9 mouse cellular contexts compared by ENCODE assay signal in genomic region chr6:148687770-148688169, GRCm38 (mm10).
DNase-seq lines count a peak whose midpoint lies in the region; ATAC-seq lines count a peak whose summit lies in the region.
"Had no signal": no experiment of that assay in that cellular context is flagged by ENCODE, and none has a peak within 500 bp of the region (broad histone marks: within the 10 kb centered on the region; RNA-seq: fewer than 3 reads in every experiment).

No protein-coding gene starts in this region.

- H3K9me3 ChIP-seq in forebrain, embryonic 12.5 days, result no peaks in the 10 kb centered on the region
- no peaks in the 10 kb centered on the region for H3K9me3 ChIP-seq in hindbrain, embryonic 11.5 days (ENCODE audit: control insufficient read depth, low read length)
- no peaks in the 10 kb centered on the region for H3K9me3 ChIP-seq in midbrain, embryonic 10.5 days (replicated peaks)
- H3K9me3 ChIP-seq: limb, embryonic 12.5 days had no signal

- no peak overlapping the region for H3K9ac ChIP-seq in forebrain, embryonic 12.5 days
- H3K9ac ChIP-seq in hindbrain, embryonic 11.5 days (ENCODE audit: low read depth, low read length), result no peak overlapping the region
- H3K9ac ChIP-seq: limb, embryonic 12.5 days had no signal

- intact Hi-C loops in left cerebral cortex, postnatal 10 days (cut with DNase I), result no loop called here

- peak; percentile 72 for DNase-seq in embryo, embryonic 10 days (ENCODE audit: low spot score)
- DNase-seq in embryo, embryonic 9.5 days (ENCODE audit: extremely low spot score), result no peak
- peak; percentile 72 for DNase-seq in adrenal gland, postnatal 25 days
- peak; percentile 70 for DNase-seq in hindbrain, embryonic 11.5 days (ENCODE audit: low spot score)
- DNase-seq in left cerebral cortex, postnatal 10 days (ENCODE audit: extremely low spot score in 1 of 2, low spot score in 2 of 2), result peak; percentile 39 to 74
- peak; percentile 32 for DNase-seq in midbrain, embryonic 10.5 days (ENCODE audit: low spot score)
- DNase-seq in spleen, postnatal 4 days (ENCODE audit: low spot score in 2 of 2), result peak; percentile 29 to 78

- H3K27me3 ChIP-seq in forebrain, embryonic 12.5 days, result no peaks in the 10 kb centered on the region
- H3K27me3 ChIP-seq in hindbrain, embryonic 11.5 days (ENCODE audit: control insufficient read depth, insufficient read depth, low read length), result no peaks in the 10 kb centered on the region
- no peaks in the 10 kb centered on the region for H3K27me3 ChIP-seq in midbrain, embryonic 10.5 days (ENCODE audit: low read depth, poor library complexity, severe bottlenecking)
- H3K27me3 ChIP-seq: limb, embryonic 12.5 days had no signal

- WGBS in forebrain, embryonic 12.5 days, result 39% methylated on average over 3 of the region's 4 CpGs
- whole genome bisulfite sequencing in hindbrain, embryonic 11.5 days, result 31% methylated on average over 3 of the region's 4 CpGs
- 43% methylated on average over 4 of the region's 4 CpGs for WGBS in midbrain, embryonic 10.5 days

- ATAC-seq in forebrain, embryonic 12.5 days (ENCODE audit: low FRiP score), result 0 out of 2 replicates have a peak, but pooled peaks have one; percentile 49
- peak; percentile 53; the same call in 1 of the 2 replicates for ATAC-seq in hindbrain, embryonic 11.5 days (ENCODE audit: low FRiP score)

- H3K4me1 ChIP-seq in forebrain, embryonic 12.5 days, result no peaks in the 10 kb centered on the region
- H3K4me1 ChIP-seq in hindbrain, embryonic 11.5 days (replicated peaks; ENCODE audit: control insufficient read depth, insufficient read depth, low read length), result no peaks in the 10 kb centered on the region
- no peaks in the 10 kb centered on the region for H3K4me1 ChIP-seq in midbrain, embryonic 10.5 days
- H3K4me1 ChIP-seq: limb, embryonic 12.5 days had no signal

- H3K36me3 ChIP-seq in forebrain, embryonic 12.5 days (replicated peaks), result no peaks in the 10 kb centered on the region
- no peaks in the 10 kb centered on the region for H3K36me3 ChIP-seq in hindbrain, embryonic 11.5 days (ENCODE audit: control insufficient read depth, insufficient read depth, low read length)
- no peaks in the 10 kb centered on the region for H3K36me3 ChIP-seq in midbrain, embryonic 10.5 days
- H3K36me3 ChIP-seq: limb, embryonic 12.5 days had no signal

- no peak overlapping the region for H3K4me3 ChIP-seq in forebrain, embryonic 12.5 days (replicated peaks)
- no peak overlapping the region for H3K4me3 ChIP-seq in hindbrain, embryonic 11.5 days (ENCODE audit: low read depth, low read length)
- H3K4me3 ChIP-seq in midbrain, embryonic 10.5 days, result no peak overlapping the region
- H3K4me3 ChIP-seq: limb, embryonic 12.5 days had no signal

- no peak overlapping the region for H3K27ac ChIP-seq in forebrain, embryonic 12.5 days
- no peak overlapping the region for H3K27ac ChIP-seq in hindbrain, embryonic 11.5 days (ENCODE audit: low read depth, low read length)
- H3K27ac ChIP-seq in midbrain, embryonic 10.5 days (replicated peaks), result no peak overlapping the region
- H3K27ac ChIP-seq: limb, embryonic 12.5 days had no signal

- no peak overlapping the region for H3K4me2 ChIP-seq in forebrain, embryonic 12.5 days
- no peak overlapping the region for H3K4me2 ChIP-seq in hindbrain, embryonic 11.5 days (replicated peaks; ENCODE audit: low read depth, low read length)
- H3K4me2 ChIP-seq: limb, embryonic 12.5 days had no signal
